Mouse (Mus musculus): ENCODE data around the gene Olfr124. TPM values are rescaled to one million over a fixed set of nuclear protein-coding genes. Genes with fewer than 3 reads are reported as not detected.

The Olfr124 gene
- not detected in 2 replicates for polyA plus RNA-seq (2015; fragmentation: Nextera tagmentation; extraction: Ambion mirVana)

DNA sequence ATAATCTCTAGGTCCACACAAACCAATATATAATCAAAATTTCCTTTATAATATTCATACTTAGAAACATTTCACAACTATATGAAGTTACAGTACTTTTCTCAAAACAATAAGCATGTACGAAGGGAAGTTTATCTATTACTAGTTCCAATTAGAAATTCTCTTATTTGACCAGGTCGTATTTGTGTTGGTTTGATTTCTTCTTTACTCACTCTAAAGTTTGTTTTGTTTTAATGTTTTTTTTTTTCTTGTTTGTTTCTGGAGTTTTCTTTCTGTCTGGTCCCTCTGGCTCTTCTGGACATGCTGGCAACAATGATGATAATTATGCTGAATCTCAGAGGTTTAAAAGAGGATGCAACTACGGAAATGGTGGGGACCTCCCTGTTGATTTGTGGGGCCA is at the start of gene Olfr124:
Olfr124 (plus strand) TSS at position 301 of the 400 bp plus-strand sequence.
- no peak for ATAC-seq (ENCODE audit: insufficient read depth)
- no peak within 1 kb of the TSS for H3K4me2 ChIP-seq
- no peaks in the 10 kb centered on the region for H3K4me1 ChIP-seq (replicated peaks)
- H3K27ac ChIP-seq (replicated peaks) = no peak within 1 kb of the TSS
- no peaks in the 10 kb centered on the region for H3K9me3 ChIP-seq (replicated peaks)
- H3K4me3 ChIP-seq (replicated peaks) = no peak within 1 kb of the TSS
- no peak within 1 kb of the TSS for H3K9ac ChIP-seq
- H3K36me3 ChIP-seq (replicated peaks) = no peaks in the 10 kb centered on the region
- WGBS (ENCODE audit: insufficient replicate concordance) = 59% methylated on average over 3 of the region's 3 CpGs
- no peaks in the 10 kb centered on the region for H3K27me3 ChIP-seq

DNA sequence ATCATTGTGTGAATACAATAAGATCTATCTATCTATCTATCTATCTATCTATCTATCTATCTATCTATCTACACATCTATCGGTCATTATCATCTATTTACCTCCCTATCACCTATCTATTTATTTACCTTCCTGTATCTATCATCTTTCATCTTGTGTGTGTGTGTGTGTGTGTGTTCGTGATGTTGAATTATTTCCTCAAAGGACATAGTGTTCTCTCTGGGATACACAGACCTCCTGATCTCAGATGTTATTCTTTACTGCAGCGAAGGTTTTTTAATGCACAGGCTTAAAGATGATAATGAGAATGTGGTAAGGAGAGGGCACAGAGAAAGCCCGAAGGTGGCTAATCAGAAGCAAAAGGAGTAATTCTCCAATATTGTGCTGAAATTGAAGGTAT is 31.4 kb upstream of the Olfr124 start, which contains the start of gene Olfr122:
Olfr122 (plus strand) TSS at position 301 of the 400 bp plus-strand sequence.
- Histone ChIP-seq H3K27ac (replicated peaks) (no peak within 1 kb of the TSS), H3K4me2 (no peak within 1 kb of the TSS), H3K9ac (no peak within 1 kb of the TSS), H3K36me3 (replicated peaks) (no peaks in the 10 kb centered on the region), H3K4me1 (replicated peaks) (no peaks in the 10 kb centered on the region), H3K9me3 (replicated peaks) (no peaks in the 10 kb centered on the region), H3K4me3 (replicated peaks) (no peak within 1 kb of the TSS), H3K27me3 (no peaks in the 10 kb centered on the region)
- 61% methylated on average over 4 of the region's 4 CpGs for WGBS (ENCODE audit: insufficient replicate concordance)
- ATAC-seq (ENCODE audit: insufficient read depth) = no peak

DNA sequence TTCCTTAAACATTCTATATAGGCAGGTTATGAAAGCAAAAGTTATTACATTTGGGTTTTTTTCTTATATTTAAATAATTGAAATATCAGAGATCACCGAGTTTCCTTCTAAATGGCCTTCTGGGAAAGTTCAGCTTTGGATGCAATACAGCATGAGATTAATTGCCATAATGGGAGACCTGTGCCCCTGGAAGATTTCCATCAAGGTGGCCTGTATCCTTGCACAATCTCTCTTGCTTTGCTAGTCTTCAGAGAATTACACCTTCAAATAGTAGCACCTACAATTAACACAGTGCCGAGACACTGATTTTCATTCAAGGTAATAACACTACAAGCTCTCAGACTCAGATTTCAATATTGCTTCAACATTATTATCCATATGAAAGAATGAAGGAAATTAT is 6.5 kb upstream of the Olfr124 start, which contains the start of gene Olfr123:
Olfr123 (plus strand) TSS at position 301 of the 400 bp plus-strand sequence.
- H3K9ac ChIP-seq = no peak within 1 kb of the TSS
- H3K27me3 ChIP-seq = no peaks in the 10 kb centered on the region
- ATAC-seq (ENCODE audit: insufficient read depth) = no peak
- H3K27ac ChIP-seq (replicated peaks) = no peak within 1 kb of the TSS
- no peak within 1 kb of the TSS for H3K4me3 ChIP-seq (replicated peaks)
- no peaks in the 10 kb centered on the region for H3K4me1 ChIP-seq (replicated peaks)
- no peak within 1 kb of the TSS for H3K4me2 ChIP-seq
- H3K36me3 ChIP-seq (replicated peaks) = no peaks in the 10 kb centered on the region
- 64% methylated on average over 2 of the region's 2 CpGs for WGBS (ENCODE audit: insufficient replicate concordance)
- H3K9me3 ChIP-seq (replicated peaks) = no peaks in the 10 kb centered on the region

DNA sequence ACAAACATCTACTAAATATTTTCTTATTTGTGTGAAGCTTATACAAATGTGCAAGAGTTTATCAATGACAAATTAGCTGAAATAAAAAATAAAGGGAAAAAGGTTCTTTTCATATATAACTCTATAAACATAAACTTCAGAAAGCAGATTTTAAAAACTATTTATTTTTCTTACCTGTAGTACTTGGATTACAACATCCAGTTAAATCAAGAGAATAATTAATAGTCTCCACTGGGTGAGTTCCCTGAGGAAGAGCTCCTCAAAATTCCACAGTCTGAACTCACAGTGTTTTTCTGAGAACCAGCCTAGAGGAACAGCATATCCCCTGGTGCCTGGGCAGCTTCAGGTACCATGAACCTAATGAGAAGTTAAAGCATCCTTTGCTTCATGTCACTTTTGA is 33.0 kb downstream of the Olfr124 start, which contains the start of gene Olfr125:
Olfr125 (plus strand) TSS at position 301 of the 400 bp plus-strand sequence.
- H3K9ac ChIP-seq = no peak within 1 kb of the TSS
- no peaks in the 10 kb centered on the region for H3K4me1 ChIP-seq (replicated peaks)
- no peak within 1 kb of the TSS for H3K4me3 ChIP-seq (replicated peaks)
- no peaks in the 10 kb centered on the region for H3K9me3 ChIP-seq (replicated peaks)
- ATAC-seq (ENCODE audit: insufficient read depth) = no peak
- no peak within 1 kb of the TSS for H3K4me2 ChIP-seq
- no peak within 1 kb of the TSS for H3K27ac ChIP-seq (replicated peaks)
- H3K36me3 ChIP-seq (replicated peaks) = no peaks in the 10 kb centered on the region
- H3K27me3 ChIP-seq = no peaks in the 10 kb centered on the region

DNA sequence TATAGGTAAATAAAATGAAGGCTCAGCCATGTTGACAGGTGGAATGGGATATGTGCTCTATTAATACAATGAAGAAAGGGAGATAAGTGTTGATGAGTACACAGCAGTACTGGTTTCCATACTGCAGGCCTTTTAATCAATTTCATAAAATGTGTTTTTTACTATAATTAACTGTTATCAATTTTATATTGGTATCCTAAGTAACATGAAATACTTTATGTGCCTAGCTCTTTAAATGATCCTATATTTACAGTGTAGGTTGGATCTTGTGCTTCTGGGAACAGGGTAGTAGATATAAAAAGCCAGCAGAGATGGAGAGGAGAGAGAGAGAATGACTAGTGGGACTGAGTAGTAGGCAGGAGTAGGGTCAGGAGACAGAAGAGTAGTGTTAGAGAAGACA is 47.5 kb downstream of the Olfr124 start, which contains the start of gene Olfr126:
Olfr126 (plus strand) TSS at position 301 of the 400 bp plus-strand sequence.
- Histone ChIP-seq H3K27me3 (no peaks in the 10 kb centered on the region), H3K27ac (replicated peaks) (no peak within 1 kb of the TSS), H3K4me3 (replicated peaks) (no peak within 1 kb of the TSS), H3K9ac (no peak within 1 kb of the TSS), H3K9me3 (replicated peaks) (no peaks in the 10 kb centered on the region), H3K36me3 (replicated peaks) (no peaks in the 10 kb centered on the region), H3K4me2 (no peak within 1 kb of the TSS), H3K4me1 (replicated peaks) (no peaks in the 10 kb centered on the region)
- no peak for ATAC-seq (ENCODE audit: insufficient read depth)

Other genes with a start within 250 kb of the Olfr124 start
- not detected in 2 replicates for gene Olfr112, start 230.4 kb upstream of the Olfr124 start, polyA plus RNA-seq (2015; fragmentation: Nextera tagmentation; extraction: Ambion mirVana)
- not detected in 2 replicates for gene Olfr113, start 222.2 kb upstream of the Olfr124 start, polyA plus RNA-seq (2015; fragmentation: Nextera tagmentation; extraction: Ambion mirVana)
- not detected in 2 replicates for gene Olfr114, start 207.1 kb upstream of the Olfr124 start, polyA plus RNA-seq (2015; fragmentation: Nextera tagmentation; extraction: Ambion mirVana)
- not detected in 2 replicates for gene Olfr115, start 172.8 kb upstream of the Olfr124 start, polyA plus RNA-seq (2015; fragmentation: Nextera tagmentation; extraction: Ambion mirVana)
- not detected in 2 replicates for gene Olfr116, start 172.7 kb upstream of the Olfr124 start, polyA plus RNA-seq (2015; fragmentation: Nextera tagmentation; extraction: Ambion mirVana)
- gene Olfr117, start 136.1 kb upstream of the Olfr124 start, polyA plus RNA-seq (2015; fragmentation: Nextera tagmentation; extraction: Ambion mirVana) = not detected in 2 replicates
- gene Olfr118, start 132.9 kb upstream of the Olfr124 start, polyA plus RNA-seq (2015; fragmentation: Nextera tagmentation; extraction: Ambion mirVana) = not detected in 2 replicates
- not detected in 2 replicates for gene Olfr119, start 103.3 kb upstream of the Olfr124 start, polyA plus RNA-seq (2015; fragmentation: Nextera tagmentation; extraction: Ambion mirVana)
- not detected in 2 replicates for gene Olfr120, start 78.1 kb upstream of the Olfr124 start, polyA plus RNA-seq (2015; fragmentation: Nextera tagmentation; extraction: Ambion mirVana)
- not detected in 2 replicates for gene Olfr121, start 51.0 kb upstream of the Olfr124 start, polyA plus RNA-seq (2015; fragmentation: Nextera tagmentation; extraction: Ambion mirVana)
- not detected in 2 replicates for gene Olfr122, start 31.3 kb upstream of the Olfr124 start, polyA plus RNA-seq (2015; fragmentation: Nextera tagmentation; extraction: Ambion mirVana)
- gene Olfr123, start 6.4 kb upstream of the Olfr124 start, polyA plus RNA-seq (2015; fragmentation: Nextera tagmentation; extraction: Ambion mirVana) = not detected in 2 replicates
- gene Olfr125, start 33.1 kb downstream of the Olfr124 start, polyA plus RNA-seq (2015; fragmentation: Nextera tagmentation; extraction: Ambion mirVana) = not detected in 2 replicates
- gene Olfr126, start 47.6 kb downstream of the Olfr124 start, polyA plus RNA-seq (2015; fragmentation: Nextera tagmentation; extraction: Ambion mirVana) = not detected in 2 replicates
- not detected in 2 replicates for gene Olfr127, start 100.5 kb downstream of the Olfr124 start, polyA plus RNA-seq (2015; fragmentation: Nextera tagmentation; extraction: Ambion mirVana)
- gene Olfr128, start 120.7 kb downstream of the Olfr124 start, polyA plus RNA-seq (2015; fragmentation: Nextera tagmentation; extraction: Ambion mirVana) = not detected in 2 replicates
- not detected in 2 replicates for gene Olfr761, start 153.2 kb downstream of the Olfr124 start, polyA plus RNA-seq (2015; fragmentation: Nextera tagmentation; extraction: Ambion mirVana)

Data from liver, embryonic 15.5 days (tissue).